Comparison of ENCODE assay signal across 8 mouse cellular contexts in genomic region chr1:75445141-75445701, GRCm38 (mm10). TPM values are rescaled to one million over a fixed set of nuclear protein-coding genes. Genes with fewer than 3 reads are reported as not detected.
A peak's percentile ranks its signal among the peaks of the same experiment; 100 is the strongest.
DNase-seq lines count a peak whose midpoint lies in the region; ATAC-seq lines count a peak whose summit lies in the region.

No protein-coding gene starts in this region.

- peak; percentile 61 for ATAC-seq in frontal cortex, adult (ENCODE audit: low TSS enrichment)
- ATAC-seq in liver, embryonic 15.5 days (ENCODE audit: insufficient read depth), result peak; percentile 65

- H3K27me3 ChIP-seq in liver, embryonic 15.5 days, result peaks cover 48% of the 10 kb centered on the region

- peaks cover 67% of the 10 kb centered on the region for H3K4me1 ChIP-seq in liver, embryonic 15.5 days (replicated peaks)

- H3K36me3 ChIP-seq in liver, embryonic 15.5 days (replicated peaks), result 0 out of 2 replicates have a peak, but pooled peaks cover 3% of the 10 kb centered on the region

- no peaks in the 10 kb centered on the region for H3K9me3 ChIP-seq in liver, embryonic 15.5 days (replicated peaks)

- DNase-seq in frontal cortex, postnatal 14 days (ENCODE audit: low spot score in 2 of 2), result no peak
- peak; percentile 61 to 67 for DNase-seq in right cerebral cortex, adult 2 months (ENCODE audit: low spot score in 2 of 2)
- no peak for DNase-seq in right cerebral cortex, postnatal 4 days
- no peak for DNase-seq in embryo, embryonic 11 days
- no peak for DNase-seq in c-Kit-positive CD71-positive TER-119-positive erythroid progenitor cells, embryonic 14.5 days (ENCODE audit: low spot score)
- no peak for DNase-seq in urinary bladder, postnatal 25 days (ENCODE audit: low spot score)

- no peak overlapping the region for H3K9ac ChIP-seq in liver, embryonic 15.5 days

- H3K27ac ChIP-seq in liver, embryonic 15.5 days (replicated peaks), result 0 out of 2 replicates have a peak overlapping the region, but pooled peaks have one; percentile 57

- peak overlapping the region; percentile 40; the same call in 1 of the 2 replicates for H3K4me3 ChIP-seq in liver, embryonic 15.5 days (replicated peaks)

- peak overlapping the region; percentile 67 for H3K4me2 ChIP-seq in liver, embryonic 15.5 days

- WGBS in liver, embryonic 15.5 days (ENCODE audit: insufficient replicate concordance), result 5% methylated on average over 9 of the region's 9 CpGs

RNA-seq across cellular contexts. Expression of gene Asic4, which starts 5.0 kb away (rescaled TPM):
- polyA plus RNA-seq in liver, embryonic 15.5 days (2015; fragmentation: Nextera tagmentation; extraction: Ambion mirVana), result 0.05 TPM in 1 of 2 replicates, not detected in the other

RNA-seq across cellular contexts. Expression of gene Gmppa, which starts 9.5 kb away (rescaled TPM):
- 33.8 and 35.2 TPM in 2 replicates for polyA plus RNA-seq in liver, embryonic 15.5 days (2015; fragmentation: Nextera tagmentation; extraction: Ambion mirVana)

RNA-seq across cellular contexts. Expression of gene Chpf, which starts 33.9 kb away (rescaled TPM):
- 4.0 and 4.3 TPM in 2 replicates for polyA plus RNA-seq in liver, embryonic 15.5 days (2015; fragmentation: Nextera tagmentation; extraction: Ambion mirVana)

RNA-seq across cellular contexts. Expression of gene Tmem198, which starts 34.1 kb away (rescaled TPM):
- 0.06 and 0.15 TPM in 2 replicates for polyA plus RNA-seq in liver, embryonic 15.5 days (2015; fragmentation: Nextera tagmentation; extraction: Ambion mirVana)

Comparison
In these comparisons a context has a peak if more than half of its experiments do, and no peak if none do; other contexts are left out.
1. DNase-seq: peak in right cerebral cortex, adult 2 months (2 of 2); none in frontal cortex, postnatal 14 days (0 of 2), right cerebral cortex, postnatal 4 days (single experiment), embryo, embryonic 11 days (single experiment), c-Kit-positive CD71-positive TER-119-positive erythroid progenitor cells, embryonic 14.5 days (single experiment) and urinary bladder, postnatal 25 days (single experiment).